In the genomic region with DNA sequence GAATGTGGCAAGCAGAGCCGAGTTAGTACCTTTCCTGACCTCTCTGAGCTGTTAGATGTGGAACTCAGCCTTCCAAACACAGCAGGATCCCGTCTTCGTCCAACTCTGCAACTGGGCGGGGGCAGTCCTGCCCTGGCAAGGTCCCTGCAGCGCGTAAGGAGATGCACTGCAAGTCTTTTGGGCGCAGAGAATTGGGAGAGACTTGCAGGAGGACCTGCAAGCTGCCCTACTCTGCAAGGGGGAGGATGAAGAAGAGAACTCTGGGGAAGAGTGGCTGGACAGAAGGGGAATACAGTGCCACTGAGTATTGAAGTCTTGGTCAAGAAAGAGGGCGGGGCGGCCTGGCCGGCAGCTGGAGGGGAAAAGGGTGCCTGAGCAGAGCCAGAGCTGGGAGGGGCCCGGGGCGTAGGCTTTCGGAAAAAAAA, we compare ENCODE assay signal across 8 mouse cellular contexts. TPM values are rescaled to one million over a fixed set of nuclear protein-coding genes. Genes with fewer than 3 reads are reported as not detected.
A peak's percentile ranks its signal among the peaks of the same experiment; 100 is the strongest.
DNase-seq lines count a peak whose midpoint lies in the region; ATAC-seq and TF ChIP-seq lines count a peak whose summit lies in the region.

No protein-coding gene starts in this region.

- no peak for TF ChIP-seq CTCF in lung, embryonic 14.5 days (IDR thresholded peaks at IDR 0.05; ENCODE audit: low read depth)

- peak overlapping the region; percentile 71 for H3K4me2 ChIP-seq in intestine, embryonic 16.5 days (ENCODE audit: low read depth, low read length)
- H3K4me2 ChIP-seq in lung, embryonic 14.5 days, result peak overlapping the region; percentile 73

- peak overlapping the region; percentile 70 for H3K4me3 ChIP-seq in intestine, embryonic 16.5 days (ENCODE audit: low read length)
- peak overlapping the region; percentile 46 for H3K4me3 ChIP-seq in lung, embryonic 14.5 days (ENCODE audit: low read depth, low read length)

- no peaks in the 10 kb centered on the region for H3K9me3 ChIP-seq in intestine, embryonic 16.5 days (ENCODE audit: control insufficient read depth, low read length)
- no peaks in the 10 kb centered on the region for H3K9me3 ChIP-seq in lung, embryonic 14.5 days (ENCODE audit: low read depth, low read length)

- peaks cover 13% of the 10 kb centered on the region for H3K4me1 ChIP-seq in intestine, embryonic 16.5 days (ENCODE audit: control insufficient read depth, insufficient read depth, low read length)
- H3K4me1 ChIP-seq in lung, embryonic 14.5 days (ENCODE audit: insufficient read depth), result 0 out of 2 replicates have a peak, but pooled peaks cover 5% of the 10 kb centered on the region

- peak; percentile 6 to 19 for DNase-seq in layer of hippocampus, postnatal 10 days (ENCODE audit: low spot score in 2 of 2)
- no peak for DNase-seq in layer of hippocampus, adult 18-20 months (ENCODE audit: low spot score in 2 of 2)
- DNase-seq in cerebellum, postnatal 25 days, result peak; percentile 8 to 27
- peak; percentile 34 to 51 for DNase-seq in gastrocnemius, postnatal 4 days (ENCODE audit: low spot score in 2 of 2)
- DNase-seq in lung, embryonic 14.5 days, result peak; percentile 63
- peak; percentile 20 for DNase-seq in ovary, adult 18-20 months (ENCODE audit: low spot score)

- peak overlapping the region; percentile 77 for H3K9ac ChIP-seq in intestine, embryonic 16.5 days (ENCODE audit: low read depth, low read length)
- H3K9ac ChIP-seq in lung, embryonic 14.5 days, result peak overlapping the region; percentile 50

- no peaks in the 10 kb centered on the region for H3K27me3 ChIP-seq in intestine, embryonic 16.5 days (replicated peaks; ENCODE audit: control insufficient read depth, insufficient read depth, low read length)
- no peaks in the 10 kb centered on the region for H3K27me3 ChIP-seq in lung, embryonic 14.5 days (ENCODE audit: insufficient read depth, low read length)

- WGBS in intestine, embryonic 16.5 days, result 2% methylated on average over 13 of the region's 13 CpGs
- WGBS in lung, embryonic 14.5 days, result under 1% methylated on average over 13 of the region's 13 CpGs

- ATAC-seq in intestine, embryonic 16.5 days, result peak; percentile 64
- peak; percentile 81 for ATAC-seq in lung, embryonic 14.5 days (ENCODE audit: insufficient read depth)
- ATAC-seq in activated CD4-positive, CD25-positive, alpha-beta regulatory T cell, adult 4 months, result no peak

- no peaks in the 10 kb centered on the region for H3K36me3 ChIP-seq in intestine, embryonic 16.5 days (ENCODE audit: control insufficient read depth, insufficient read depth, low read length)
- no peaks in the 10 kb centered on the region for H3K36me3 ChIP-seq in lung, embryonic 14.5 days (ENCODE audit: insufficient read depth)

- H3K27ac ChIP-seq in intestine, embryonic 16.5 days (ENCODE audit: low read length), result peak overlapping the region; percentile 92
- H3K27ac ChIP-seq in lung, embryonic 14.5 days (ENCODE audit: low read depth), result peak overlapping the region; percentile 73

RNA-seq across cellular contexts. Expression of a gene that starts 0.7 kb away (rescaled TPM):
- total RNA-seq in layer of hippocampus, postnatal 10 days (2021), result 1 to 10 TPM in 1 of 2 experiments, under 1 TPM in 1; 0.91 to 1.3 TPM
- total RNA-seq in layer of hippocampus, adult 18-20 months (2021), result 1 to 10 TPM in 1 of 2 experiments, under 1 TPM in 1; 0.79 to 1.5 TPM
- total RNA-seq in gastrocnemius, postnatal 4 days (2021), result 1 to 10 TPM; 3.9 to 5.5 TPM
- 11.3 and 12.1 TPM in 2 replicates for polyA plus RNA-seq in intestine, embryonic 16.5 days (2015; fragmentation: Nextera tagmentation; extraction: Ambion mirVana)
- 10.3 and 12.8 TPM in 2 replicates for polyA plus RNA-seq in lung, embryonic 14.5 days (2014; fragmentation: Nextera tagmentation; extraction: Ambion mirVana)
- polyA plus RNA-seq in activated CD4-positive, CD25-positive, alpha-beta regulatory T cell, adult 4 months (2017; shearing (Covaris generic)), result under 1 TPM in 1 of 2 experiments, not detected in 1; 0.90 TPM

Comparison
In these comparisons a context has a peak if more than half of its experiments do, and no peak if none do; other contexts are left out.
1. DNase-seq: peak in layer of hippocampus, postnatal 10 days (2 of 2), cerebellum, postnatal 25 days (2 of 2), gastrocnemius, postnatal 4 days (2 of 2), lung, embryonic 14.5 days (single experiment) and ovary, adult 18-20 months (single experiment); none in layer of hippocampus, adult 18-20 months (0 of 2).